Mouse (Mus musculus) liver, postnatal 0 days (tissue): Measurements from ENCODE around the gene Gm6034.
"Not testable (repeated sequence)": the region's sequence is repeated elsewhere in the genome, so short reads cannot be mapped to it uniquely, and the experiment has no call there.

Source experiments
- CTCF ChIP-seq: sonication (generic); IDR thresholded peaks from 2 replicates; pipeline ENCODE4 v1.5.1; 2016; ENCODE audit warnings: antibody characterized with exemption, low read depth
- EP300 ChIP-seq: IDR thresholded peaks from 2 replicates; pipeline ENCODE4 v1.6.1; 2016; ENCODE audit warnings: antibody characterized with exemption, low read depth, mild to moderate bottlenecking

DNA sequence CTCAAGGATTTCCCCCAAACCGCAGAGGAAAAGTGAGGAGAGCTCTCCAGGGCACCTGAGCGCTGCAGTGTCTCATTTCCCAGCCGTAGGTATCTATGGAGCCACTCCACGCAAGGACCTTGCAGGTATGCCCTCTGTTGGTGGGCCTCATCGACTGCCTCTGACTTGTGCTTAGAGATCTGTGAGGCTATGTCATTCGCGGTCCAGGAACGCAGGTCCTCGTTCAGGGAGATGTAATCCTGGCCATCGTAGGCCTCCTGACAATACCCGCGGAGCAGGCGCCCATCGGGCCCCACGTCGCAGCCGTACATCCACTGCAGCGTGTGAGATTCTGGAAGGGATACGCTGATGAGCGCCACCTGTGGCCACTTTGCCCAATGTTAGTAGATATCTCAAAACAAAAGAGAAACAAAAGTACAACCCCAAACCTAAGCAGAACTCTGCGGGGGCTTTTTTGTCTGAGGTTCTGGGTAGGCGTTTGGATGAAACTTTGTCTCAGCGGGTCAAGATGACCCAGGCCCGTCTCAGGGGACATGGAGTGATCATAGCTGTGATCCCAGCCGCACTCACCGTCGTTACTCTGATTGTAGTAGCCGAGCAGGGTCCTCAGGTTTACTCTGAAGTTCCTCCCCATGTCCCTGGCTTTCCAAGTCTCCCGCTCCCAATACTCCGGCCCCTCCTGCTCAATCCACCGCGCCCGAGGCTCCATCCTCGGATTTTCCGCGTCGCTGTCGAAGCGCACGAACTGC lies 11.0 kb upstream of the Gm6034 start:
- not testable (repeated sequence) for TF ChIP-seq EP300
- TF ChIP-seq CTCF: peak; percentile 67
